Mouse (Mus musculus) liver, embryonic 18 days (tissue): ENCODE results near the gene Hprt. TPM values are rescaled to one million over a fixed set of nuclear protein-coding genes. Genes with fewer than 3 reads are reported as not detected.

Source experiments
- polyA plus RNA-seq: library from polyadenylated mRNA; depleted of rRNA; stranded (reverse); fragments of >200 nt; gene quantifications from 2 replicates; pipeline ENCODE4 v1.2.3, GENCODE M21; 2012; rRNA removed

Hprt gene
- 73.3 and 74.2 TPM in 2 replicates for polyA plus RNA-seq

DNA sequence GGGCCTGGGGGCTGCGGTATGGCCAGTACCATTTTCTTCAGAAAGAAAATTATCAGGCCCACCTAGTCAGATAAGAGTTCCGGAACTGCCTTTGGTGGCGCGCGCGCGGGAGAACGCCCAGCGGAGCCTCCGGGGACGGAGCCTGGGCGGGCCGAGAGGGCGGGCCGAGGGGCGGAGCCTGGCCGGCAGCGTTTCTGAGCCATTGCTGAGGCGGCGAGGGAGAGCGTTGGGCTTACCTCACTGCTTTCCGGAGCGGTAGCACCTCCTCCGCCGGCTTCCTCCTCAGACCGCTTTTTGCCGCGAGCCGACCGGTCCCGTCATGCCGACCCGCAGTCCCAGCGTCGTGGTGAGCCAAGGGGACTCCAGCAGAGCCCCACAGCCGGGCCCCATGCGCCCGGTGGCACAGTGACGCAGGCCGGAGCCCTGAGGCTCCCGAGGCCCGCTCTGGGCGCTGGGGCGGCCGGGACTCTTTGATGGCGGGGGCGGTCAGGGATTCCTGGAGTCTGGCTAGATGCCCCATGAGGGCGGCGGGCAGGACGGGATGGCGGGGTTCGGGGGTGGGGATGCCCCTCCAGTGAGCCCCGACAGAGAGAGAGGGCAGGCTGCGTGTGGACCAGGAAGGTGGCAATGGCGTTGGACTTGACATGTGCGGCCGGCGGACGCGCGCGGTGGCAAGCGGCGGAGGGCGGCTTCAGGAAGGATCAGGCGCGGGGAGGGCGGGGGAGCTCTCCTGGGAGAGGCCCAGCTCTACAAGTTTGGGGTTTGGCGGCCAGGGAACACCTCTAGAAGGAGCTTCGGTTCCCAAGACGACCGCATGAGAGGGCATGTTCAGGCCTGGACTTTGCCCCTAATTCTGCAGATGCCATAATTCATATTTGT, at the start of gene Hprt:
Hprt (plus strand) TSS at position 233 of the 879 bp plus-strand sequence.

Other genes with a start within 250 kb of the Hprt start
- 0.07 and 0.09 TPM in 2 replicates for gene Ccdc160, start 196.9 kb upstream of the Hprt start, polyA plus RNA-seq
- gene Phf6, start 75.9 kb upstream of the Hprt start, polyA plus RNA-seq: 3.3 and 3.5 TPM in 2 replicates